Mouse (Mus musculus) ES-E14 (cell line): ENCODE data around the gene Guca2a. TPM values are rescaled to one million over a fixed set of nuclear protein-coding genes. Genes with fewer than 3 reads are reported as not detected.

Experiments used
- DNase-seq: peaks from one replicate; pipeline ENCODE4 v3.0.0-alpha.2; 2013; ENCODE audit warnings: low read depth, low spot score
- H3K27ac ChIP-seq: 2 replicates; pipeline ENCODE4 v1.5.1; 2012; ENCODE audit warnings: low read depth, mild to moderate bottlenecking, low read length, moderate library complexity, mixed read lengths; ENCODE audit not compliant: poor library complexity, insufficient read depth, severe bottlenecking
- H3K36me3 ChIP-seq: 2 replicates; pipeline ENCODE4 v1.6.1; 2012; ENCODE audit warnings: mild to moderate bottlenecking, low read length, moderate library complexity, mixed read lengths; ENCODE audit not compliant: control insufficient read depth, poor library complexity, insufficient read depth, severe bottlenecking
- H3K4me1 ChIP-seq, 2 experiments: fragments of 150-350 bp in 1 of 2; sonication (generic) in 1 of 2; 2 replicates each; pipeline ENCODE4 v1.6.1; 2012; ENCODE audit warnings: low read length in 2 of 2, mild to moderate bottlenecking in 1 of 2, mixed read lengths in 1 of 2; ENCODE audit not compliant: control insufficient read depth in 2 of 2, insufficient read depth in 2 of 2, poor library complexity in 1 of 2
- H3K4me3 ChIP-seq, 2 experiments: fragments of 150-350 bp in 1 of 2; sonication (generic) in 1 of 2; 2 replicates each; pipeline ENCODE4 v1.5.1; 2012; ENCODE audit warnings: low read length in 2 of 2, low read depth in 1 of 2, mild to moderate bottlenecking in 1 of 2, mixed read lengths in 1 of 2; ENCODE audit not compliant: insufficient read depth in 1 of 2, poor library complexity in 1 of 2, severe bottlenecking in 1 of 2
- H3K9ac ChIP-seq: 2 replicates; pipeline ENCODE4 v1.6.1; 2012; ENCODE audit warnings: low read depth, mild to moderate bottlenecking, low read length, mixed read lengths; ENCODE audit not compliant: poor library complexity, insufficient read depth, severe bottlenecking
- H3K9me3 ChIP-seq: fragments of 150-350 bp; sonication (generic); 2 replicates; pipeline ENCODE4 v1.6.1; 2012; ENCODE audit warnings: low read depth, mild to moderate bottlenecking, low read length; ENCODE audit not compliant: control insufficient read depth, insufficient read depth
- CHD2 ChIP-seq: IDR thresholded peaks from 2 replicates; pipeline ENCODE4 v1.6.1; 2014; ENCODE audit warnings: mild to moderate bottlenecking, low read depth, low read length, inconsistent platforms
- HCFC1 ChIP-seq: IDR thresholded peaks from 2 replicates; pipeline ENCODE4 v1.6.1; 2012; ENCODE audit warnings: low read length, inconsistent platforms, borderline replicate concordance; ENCODE audit not compliant: insufficient read depth
- MAFK ChIP-seq: IDR thresholded peaks from 2 replicates; pipeline ENCODE4 v1.6.1; 2014; ENCODE audit warnings: mild to moderate bottlenecking, low read depth, low read length, inconsistent platforms; ENCODE audit not compliant: insufficient read depth
- ZC3H11A ChIP-seq: IDR thresholded peaks from 2 replicates; pipeline ENCODE4 v1.6.1; 2012; ENCODE audit warnings: low read depth, mild to moderate bottlenecking, inconsistent platforms, low read length, borderline replicate concordance
- ZNF384 ChIP-seq: IDR thresholded peaks from 2 replicates; pipeline ENCODE4 v1.6.1; 2012; ENCODE audit warnings: low read depth, low read length, inconsistent platforms
- in situ Hi-C, 2 experiments: fragments of 600-800 bp; cut with MboI; formaldehyde crosslinking; loops; one replicate each; pipeline ENCODE4 v1.15.1; 2025; ENCODE audit warnings: low sequenced_read_pairs in 2 of 2, inconsistent platforms in 1 of 2; ENCODE audit not compliant: unreplicated experiment in 2 of 2
- total RNA-seq: library from RNA; depleted of rRNA; stranded (reverse); fragments of 300-350 nt; gene quantifications from 2 replicates; pipeline ENCODE4 v1.2.3, GENCODE M21; 2012

The Guca2a gene
- total RNA-seq, 1 experiment, result not detected

- no peak for DNase-seq
These were observed 2.4 kb upstream of the Guca2a start for GRCm38 (mm10) chr4:119634908-119635660.

GRCm38 (mm10) chr4:119635686-119636085 lies 1.8 kb upstream of the Guca2a start:
- Histone ChIP-seq H3K4me3 (no peak overlapping the region), H3K4me1 (peaks cover 2 to 34% of the 10 kb centered on the region in 2 experiments; a peak in 3 of 4 replicates), H3K9me3 (no peaks in the 10 kb centered on the region), H3K9ac (no peak overlapping the region), H3K27ac (no peak overlapping the region), H3K36me3 (peaks cover 2% of the 10 kb centered on the region; the same call in 1 of the 2 replicates)
- TF ChIP-seq ZC3H11A, result no peak
- no peak for TF ChIP-seq ZNF384
- in situ Hi-C loops, result no loop called here
- DNase-seq, result no peak

More at GRCm38 (mm10) chr4:119634908-119635660, 2.4 kb upstream of the Guca2a start:
- Histone ChIP-seq H3K27ac (no peak overlapping the region), H3K4me1 (peaks cover 2 to 34% of the 10 kb centered on the region in 2 experiments; a peak in 3 of 4 replicates), H3K36me3 (peaks cover 3% of the 10 kb centered on the region; the same call in 1 of the 2 replicates), H3K4me3 (no peak overlapping the region), H3K9ac (no peak overlapping the region), H3K9me3 (no peaks in the 10 kb centered on the region)
- in situ Hi-C loops, result no loop called here
- TF ChIP-seq HCFC1, result no peak
- TF ChIP-seq ZC3H11A, result no peak
- no peak for TF ChIP-seq MAFK
- TF ChIP-seq CHD2, result no peak
- no peak for TF ChIP-seq ZNF384

GRCm38 (mm10) chr4:119636731-119637130 lies 773 bp upstream of the Guca2a start:
- Histone ChIP-seq H3K36me3 (peaks cover 2% of the 10 kb centered on the region; the same call in 1 of the 2 replicates), H3K9me3 (no peaks in the 10 kb centered on the region), H3K4me3 (no peak overlapping the region), H3K4me1 (peaks cover 2 to 27% of the 10 kb centered on the region in 2 experiments; a peak in 3 of 4 replicates), H3K9ac (no peak overlapping the region), H3K27ac (no peak overlapping the region)
- in situ Hi-C loops, result no loop called here
- no peak for TF ChIP-seq ZC3H11A
- DNase-seq, result no peak

- no peak overlapping the region for H3K4me3 ChIP-seq
- H3K4me1 ChIP-seq, result peaks cover 2 to 21% of the 10 kb centered on the region in 2 experiments; a peak in 3 of 4 replicates
- in situ Hi-C loops, result no loop called here
- no peaks in the 10 kb centered on the region for H3K9me3 ChIP-seq
- DNase-seq, result no peak
- no peak overlapping the region for H3K9ac ChIP-seq
- H3K36me3 ChIP-seq, result peaks cover 2% of the 10 kb centered on the region; the same call in 1 of the 2 replicates
- TF ChIP-seq MAFK, result no peak
- no peak for TF ChIP-seq CHD2
- no peak for TF ChIP-seq ZC3H11A
- TF ChIP-seq HCFC1, result no peak
- no peak for TF ChIP-seq ZNF384
- H3K27ac ChIP-seq, result no peak overlapping the region
These were observed 442 bp downstream of the Guca2a start for GRCm38 (mm10) chr4:119637946-119638345.

GRCm38 (mm10) chr4:119638656-119639055 lies 1.2 kb downstream of the Guca2a start:
- DNase-seq, result no peak
- no peaks in the 10 kb centered on the region for H3K9me3 ChIP-seq
- H3K4me1 ChIP-seq, result peaks cover 2 to 21% of the 10 kb centered on the region in 2 experiments; a peak in 3 of 4 replicates
- peaks cover 2% of the 10 kb centered on the region; the same call in 1 of the 2 replicates for H3K36me3 ChIP-seq
- no peak overlapping the region for H3K27ac ChIP-seq
- no peak overlapping the region for H3K9ac ChIP-seq
- H3K4me3 ChIP-seq, result no peak overlapping the region
- in situ Hi-C loops, result no loop called here
- TF ChIP-seq CHD2 (no peak), MAFK (no peak), HCFC1 (no peak), ZC3H11A (no peak), ZNF384 (no peak)
